Mouse (Mus musculus): ENCODE measurements around the gene Olfr250. TPM values are rescaled to one million over a fixed set of nuclear protein-coding genes. Genes with fewer than 3 reads are reported as not detected.

The Olfr250 gene
- polyA plus RNA-seq, 1 experiment = not detected

Other genes with a start within 250 kb of the Olfr250 start
- not detected for gene Olfr890, start 224.4 kb upstream of the Olfr250 start, polyA plus RNA-seq (2012; fragmentation: generic; extraction: Trizol)
- not detected for gene Olfr891, start 186.1 kb upstream of the Olfr250 start, polyA plus RNA-seq (2012; fragmentation: generic; extraction: Trizol)
- not detected for gene Olfr893, start 158.5 kb upstream of the Olfr250 start, polyA plus RNA-seq (2012; fragmentation: generic; extraction: Trizol)
- not detected for gene Olfr894, start 148.8 kb upstream of the Olfr250 start, polyA plus RNA-seq (2012; fragmentation: generic; extraction: Trizol)
- gene Olfr143, start 114.1 kb upstream of the Olfr250 start, polyA plus RNA-seq (2012; fragmentation: generic; extraction: Trizol) = not detected
- gene Olfr895, start 99.0 kb upstream of the Olfr250 start, polyA plus RNA-seq (2012; fragmentation: generic; extraction: Trizol) = not detected
- gene Olfr896-ps1, start 75.8 kb upstream of the Olfr250 start, polyA plus RNA-seq (2012; fragmentation: generic; extraction: Trizol) = not detected
- not detected for gene Olfr25, start 37.8 kb upstream of the Olfr250 start, polyA plus RNA-seq (2012; fragmentation: generic; extraction: Trizol)
- gene Olfr898, start 18.5 kb upstream of the Olfr250 start, polyA plus RNA-seq (2012; fragmentation: generic; extraction: Trizol) = not detected
- not detected for gene Olfr251, start 10.2 kb downstream of the Olfr250 start, polyA plus RNA-seq (2012; fragmentation: generic; extraction: Trizol)
- 0.04 TPM for gene Olfr147, start 34.8 kb downstream of the Olfr250 start, polyA plus RNA-seq (2012; fragmentation: generic; extraction: Trizol)
- gene Olfr901, start 62.6 kb downstream of the Olfr250 start, polyA plus RNA-seq (2012; fragmentation: generic; extraction: Trizol) = 0.04 TPM
- gene Olfr902, start 80.8 kb downstream of the Olfr250 start, polyA plus RNA-seq (2012; fragmentation: generic; extraction: Trizol) = not detected
- gene Olfr904, start 96.2 kb downstream of the Olfr250 start, polyA plus RNA-seq (2012; fragmentation: generic; extraction: Trizol) = not detected
- gene Olfr905, start 104.2 kb downstream of the Olfr250 start, polyA plus RNA-seq (2012; fragmentation: generic; extraction: Trizol) = not detected
- not detected for gene Olfr906, start 120.2 kb downstream of the Olfr250 start, polyA plus RNA-seq (2012; fragmentation: generic; extraction: Trizol)
- gene Olfr907, start 128.9 kb downstream of the Olfr250 start, polyA plus RNA-seq (2012; fragmentation: generic; extraction: Trizol) = not detected
- gene Olfr911-ps1, start 154.7 kb downstream of the Olfr250 start, polyA plus RNA-seq (2012; fragmentation: generic; extraction: Trizol) = not detected
- not detected for gene Olfr910, start 171.0 kb downstream of the Olfr250 start, polyA plus RNA-seq (2012; fragmentation: generic; extraction: Trizol)
- gene Olfr912, start 213.3 kb downstream of the Olfr250 start, polyA plus RNA-seq (2012; fragmentation: generic; extraction: Trizol) = not detected
- not detected for gene Olfr913, start 225.9 kb downstream of the Olfr250 start, polyA plus RNA-seq (2012; fragmentation: generic; extraction: Trizol)
- gene Olfr914, start 238.2 kb downstream of the Olfr250 start, polyA plus RNA-seq (2012; fragmentation: generic; extraction: Trizol) = not detected